Mouse (Mus musculus) hindbrain, embryonic 14.5 days (tissue): ENCODE measurements around the gene Ccr7. TPM values are rescaled to one million over a fixed set of nuclear protein-coding genes. Genes with fewer than 3 reads are reported as not detected.

Experiments
- ATAC-seq: fragments of 200-750 bp; cut with Nextera tagmentation; 2 replicates; pipeline ENCODE4 v1.8.0; 2017; ENCODE audit warnings: moderate number of reproducible peaks, mild to moderate bottlenecking, moderate TSS enrichment, moderate library complexity; ENCODE audit not compliant: low FRiP score
- DNase-seq: peaks from one replicate; pipeline ENCODE4 v3.0.0-alpha.2; 2015; ENCODE audit warnings: low spot score
- H3K27ac ChIP-seq: fragments of 300-500 bp; sonication (generic); 2 replicates; pipeline ENCODE4 v1.5.1; 2014; ENCODE audit warnings: mild to moderate bottlenecking, moderate library complexity
- H3K27me3 ChIP-seq: fragments of 300-500 bp; sonication (generic); 2 replicates; pipeline ENCODE4 v1.6.1; 2014; ENCODE audit warnings: mild to moderate bottlenecking, low read length, mixed read lengths; ENCODE audit not compliant: control insufficient read depth, insufficient read depth
- H3K36me3 ChIP-seq: fragments of 300-500 bp; sonication (generic); replicated peaks from 2 replicates; pipeline ENCODE4 v1.6.1; 2014; ENCODE audit not compliant: control insufficient read depth, insufficient read depth
- H3K4me1 ChIP-seq: fragments of 300-500 bp; sonication (generic); replicated peaks from 2 replicates; pipeline ENCODE4 v1.6.1; 2014; ENCODE audit warnings: antibody characterized with exemption, low read length, mixed read lengths; ENCODE audit not compliant: control insufficient read depth, insufficient read depth
- H3K4me2 ChIP-seq: fragments of 300-500 bp; sonication (generic); replicated peaks from 2 replicates; pipeline ENCODE4 v1.6.1; 2014; ENCODE audit warnings: mild to moderate bottlenecking, moderate library complexity
- H3K4me3 ChIP-seq: fragments of 300-500 bp; sonication (generic); replicated peaks from 2 replicates; pipeline ENCODE4 v1.5.1; 2014; ENCODE audit warnings: mild to moderate bottlenecking, low read length
- H3K9ac ChIP-seq: fragments of 300-500 bp; sonication (generic); 2 replicates; pipeline ENCODE4 v1.6.1; 2014
- H3K9me3 ChIP-seq: fragments of 300-500 bp; sonication (generic); 2 replicates; pipeline ENCODE4 v1.6.1; 2016; ENCODE audit warnings: low read length; ENCODE audit not compliant: control insufficient read depth
- WGBS: fragments of 180-500 bp; shearing (Covaris S2); extraction: QIAGEN DNeasy Blood & Tissue Kit; methylation state at CpG from one replicate; pipeline ENCODE4 v1.1.7; 2014; 5-methylcytosine and 5-hydroxymethylcytosine counted together
- polyA plus RNA-seq: library from polyadenylated mRNA; unstranded; fragments of >200 nt; fragmentation: Nextera tagmentation; extraction: Ambion mirVana; gene quantifications from 2 replicates; pipeline ENCODE4 v1.2.1, GENCODE M21; 2014

Ccr7 gene
- polyA plus RNA-seq, 1 experiment from 2014 or later: not detected

DNA sequence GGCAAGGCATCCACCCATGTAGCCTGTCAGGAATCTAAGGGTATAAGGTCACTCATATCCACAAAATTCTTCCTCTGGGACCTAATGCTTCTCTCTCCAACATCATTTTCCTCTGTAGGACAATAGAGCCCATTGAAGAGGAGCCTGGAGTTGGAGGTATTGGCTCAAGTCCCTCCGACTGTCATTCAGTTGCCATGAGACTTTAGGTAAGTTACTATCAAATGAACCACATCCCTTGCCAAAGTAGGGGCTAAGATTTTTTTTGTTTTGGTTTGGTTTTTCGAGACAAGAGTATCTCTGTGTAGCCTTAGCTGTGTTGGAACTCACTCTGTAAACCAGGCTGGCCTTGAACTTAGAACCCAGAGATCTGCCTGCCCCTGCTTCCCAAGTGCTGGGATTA lies 16.6 kb upstream of the Ccr7 start:
- H3K27me3 ChIP-seq: no peaks in the 10 kb centered on the region
- ATAC-seq (no peak), DNase-seq (no peak)
- no peak overlapping the region for H3K4me3 ChIP-seq
- 0 out of 2 replicates have a peak, but pooled peaks cover 4% of the 10 kb centered on the region for H3K9me3 ChIP-seq
- H3K4me2 ChIP-seq: no peak overlapping the region
- H3K27ac ChIP-seq: no peak overlapping the region
- WGBS: 71% methylated on average over 2 of the region's 2 CpGs
- H3K4me1 ChIP-seq: no peaks in the 10 kb centered on the region
- H3K9ac ChIP-seq: no peak overlapping the region
- no peaks in the 10 kb centered on the region for H3K36me3 ChIP-seq

DNA sequence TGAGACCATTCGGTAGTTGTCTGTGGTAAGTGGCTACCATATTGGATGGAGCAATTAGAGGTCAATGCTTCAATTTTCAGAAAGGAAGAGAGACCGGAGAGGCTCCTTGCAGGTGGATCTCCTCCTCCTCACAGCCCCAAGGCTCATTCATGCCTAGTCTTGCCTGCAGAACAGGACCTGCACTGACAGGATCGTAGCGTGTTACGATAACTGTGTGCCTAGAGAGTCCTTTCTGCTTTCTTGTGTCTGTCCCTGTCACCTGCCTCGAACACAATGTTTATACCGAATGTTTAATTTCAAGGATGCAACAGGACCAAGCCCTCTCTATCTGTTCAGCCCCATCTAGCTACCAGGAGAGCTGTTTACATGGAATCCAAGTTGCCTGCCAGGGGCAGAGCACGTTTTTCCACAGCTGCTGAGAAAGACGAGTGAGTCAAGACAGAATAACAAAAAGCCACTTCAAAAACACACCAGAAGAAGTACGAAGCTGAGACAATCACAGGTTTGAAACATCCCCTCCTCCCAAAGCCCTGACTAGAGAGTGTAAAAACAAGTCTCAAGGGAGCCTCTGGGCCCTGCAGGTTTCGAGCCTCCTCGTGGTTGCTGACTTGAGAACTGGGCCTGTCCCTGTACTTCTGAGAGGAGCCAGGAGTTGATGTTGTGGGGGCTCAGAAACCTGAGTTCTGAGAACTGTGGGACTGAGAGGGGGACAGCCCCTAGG lies 15.8 kb upstream of the Ccr7 start:
- DNase-seq: no peak
- WGBS: 83% methylated on average over 12 of the region's 12 CpGs
- no peak overlapping the region for H3K9ac ChIP-seq
- no peak overlapping the region for H3K4me3 ChIP-seq
- no peak overlapping the region for H3K27ac ChIP-seq
- ATAC-seq: no peak
- 0 out of 2 replicates have a peak, but pooled peaks cover 4% of the 10 kb centered on the region for H3K9me3 ChIP-seq
- no peak overlapping the region for H3K4me2 ChIP-seq
- no peaks in the 10 kb centered on the region for H3K36me3 ChIP-seq
- H3K27me3 ChIP-seq: no peaks in the 10 kb centered on the region
- H3K4me1 ChIP-seq: no peaks in the 10 kb centered on the region

DNA sequence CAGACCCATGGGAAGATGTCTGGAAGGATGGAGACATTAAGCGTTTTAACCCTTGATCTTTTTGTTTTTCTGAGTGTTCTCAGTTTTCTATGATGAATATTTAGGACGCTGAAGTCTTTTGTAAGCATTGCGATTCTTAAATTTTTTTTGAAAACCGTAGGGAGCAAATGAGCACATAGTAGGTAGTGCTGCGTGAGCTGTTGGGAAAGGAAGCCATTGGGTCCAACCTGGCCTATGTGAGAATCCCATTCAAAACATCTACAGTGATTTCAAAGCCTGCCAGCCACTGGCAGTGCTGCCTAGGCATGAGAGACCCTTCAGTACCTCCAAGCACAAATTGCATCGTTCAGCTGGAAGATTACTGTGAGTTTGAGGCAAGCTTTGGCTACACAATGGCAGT lies 15.1 kb upstream of the Ccr7 start:
- H3K36me3 ChIP-seq: no peaks in the 10 kb centered on the region
- H3K9ac ChIP-seq: no peak overlapping the region
- H3K4me1 ChIP-seq: no peaks in the 10 kb centered on the region
- H3K27ac ChIP-seq: no peak overlapping the region
- no peak for ATAC-seq
- H3K9me3 ChIP-seq: 0 out of 2 replicates have a peak, but pooled peaks cover 4% of the 10 kb centered on the region
- H3K27me3 ChIP-seq: no peaks in the 10 kb centered on the region
- WGBS: 91% methylated on average over 6 of the region's 6 CpGs
- no peak overlapping the region for H3K4me2 ChIP-seq
- no peak overlapping the region for H3K4me3 ChIP-seq
- no peak for DNase-seq

DNA sequence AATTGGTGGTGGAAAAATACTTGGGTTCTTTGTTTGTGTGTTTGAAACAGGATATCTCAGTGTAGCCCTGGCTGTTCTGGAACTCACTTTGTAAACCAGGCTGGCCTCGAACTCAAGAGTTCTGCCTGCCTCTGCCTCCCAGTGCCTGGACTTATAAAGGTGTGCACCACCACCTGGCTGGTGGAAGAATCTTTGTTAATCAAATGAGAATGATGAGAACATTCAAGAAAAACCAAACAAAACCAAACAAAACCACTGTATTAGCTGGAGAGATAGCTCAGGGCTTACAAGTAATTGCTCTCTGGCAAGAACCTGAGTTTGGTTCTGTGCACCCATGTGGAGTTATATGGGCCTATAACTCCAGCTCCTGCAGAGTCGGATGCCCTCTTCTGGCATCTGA lies 14.6 kb upstream of the Ccr7 start:
- ATAC-seq: no peak
- H3K27me3 ChIP-seq: no peaks in the 10 kb centered on the region
- no peak overlapping the region for H3K4me3 ChIP-seq
- no peak for DNase-seq
- H3K4me2 ChIP-seq: no peak overlapping the region
- H3K27ac ChIP-seq: no peak overlapping the region
- no peaks in the 10 kb centered on the region for H3K4me1 ChIP-seq
- H3K36me3 ChIP-seq: no peaks in the 10 kb centered on the region
- WGBS: 92% methylated on average over 2 of the region's 2 CpGs
- H3K9me3 ChIP-seq: 0 out of 2 replicates have a peak, but pooled peaks cover 4% of the 10 kb centered on the region
- no peak overlapping the region for H3K9ac ChIP-seq

DNA sequence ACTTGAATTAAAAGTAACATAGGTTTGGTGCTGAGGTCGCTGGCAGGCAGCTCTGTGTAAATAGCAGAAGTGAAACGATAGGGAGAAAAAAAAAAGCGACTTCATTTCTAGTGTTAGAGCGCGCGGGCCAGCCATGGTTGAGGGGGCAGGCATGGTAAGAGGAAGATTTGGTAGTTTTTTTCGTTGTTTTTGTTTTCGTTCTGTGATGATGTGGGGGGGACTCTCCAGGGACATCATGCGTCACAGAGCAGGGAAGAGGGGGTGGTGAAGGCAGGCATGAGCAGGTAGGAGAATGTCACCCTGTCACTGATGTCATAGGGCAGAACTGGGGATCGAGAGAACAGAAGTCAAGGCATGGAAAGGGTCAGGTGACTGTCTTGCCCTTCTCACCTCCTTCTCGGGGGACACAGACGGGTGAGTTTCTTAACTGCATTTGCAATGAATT lies 13.2 kb upstream of the Ccr7 start:
- Histone ChIP-seq H3K9me3 (no peaks in the 10 kb centered on the region), H3K4me2 (no peak overlapping the region), H3K27ac (no peak overlapping the region), H3K36me3 (no peaks in the 10 kb centered on the region), H3K27me3 (no peaks in the 10 kb centered on the region), H3K4me3 (no peak overlapping the region), H3K9ac (no peak overlapping the region), H3K4me1 (no peaks in the 10 kb centered on the region)
- DNase-seq (no peak), ATAC-seq (no peak)
- 62% methylated on average over 12 of the region's 12 CpGs for WGBS

DNA sequence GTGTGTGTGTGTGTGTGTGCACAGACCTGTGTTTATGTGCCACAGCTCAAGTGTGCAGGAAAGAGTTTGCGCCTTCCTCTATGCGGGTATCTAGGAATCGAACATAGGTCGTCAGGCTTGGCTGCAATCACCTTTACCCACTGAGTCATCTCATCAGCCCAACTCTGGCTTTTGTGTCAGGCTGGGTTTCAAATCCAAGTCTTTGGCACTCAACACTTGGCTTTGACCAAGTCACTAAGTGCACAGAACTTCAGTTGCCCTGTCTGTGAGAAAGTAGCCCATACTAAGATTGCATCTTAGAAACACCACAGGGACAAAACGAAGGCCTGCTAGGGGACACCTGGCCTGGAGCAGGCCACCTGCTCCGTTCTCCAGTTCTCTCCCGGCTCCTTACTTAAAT lies 12.7 kb upstream of the Ccr7 start:
- Histone ChIP-seq H3K27me3 (no peaks in the 10 kb centered on the region), H3K36me3 (no peaks in the 10 kb centered on the region), H3K4me1 (no peaks in the 10 kb centered on the region), H3K4me3 (no peak overlapping the region), H3K9me3 (no peaks in the 10 kb centered on the region), H3K27ac (no peak overlapping the region), H3K9ac (no peak overlapping the region), H3K4me2 (no peak overlapping the region)
- DNase-seq: no peak
- no peak for ATAC-seq
- 91% methylated on average over 7 of the region's 7 CpGs for WGBS

DNA sequence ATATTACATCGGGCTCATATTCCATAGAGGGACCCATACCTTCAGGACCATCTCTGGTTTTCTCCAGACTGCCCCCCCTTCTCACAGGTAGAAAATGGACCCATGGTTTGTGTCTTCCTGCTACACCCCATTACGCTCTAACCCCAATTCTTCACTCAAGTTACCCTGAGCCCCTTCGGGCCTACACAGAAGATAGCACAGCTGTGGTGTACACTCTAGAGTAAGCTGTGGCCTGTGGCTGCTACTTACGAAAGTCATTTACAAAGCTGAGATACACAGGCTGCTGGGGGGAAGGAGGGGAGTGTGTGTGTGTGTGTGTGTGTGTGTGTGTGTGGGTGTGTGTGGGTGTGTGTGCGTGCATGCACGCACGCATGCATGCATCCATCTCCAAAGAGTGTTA lies 11.4 kb upstream of the Ccr7 start:
- ATAC-seq (no peak), DNase-seq (no peak)
- no peak overlapping the region for H3K4me2 ChIP-seq
- no peak overlapping the region for H3K9ac ChIP-seq
- no peaks in the 10 kb centered on the region for H3K27me3 ChIP-seq
- H3K27ac ChIP-seq: no peak overlapping the region
- H3K4me3 ChIP-seq: no peak overlapping the region
- H3K36me3 ChIP-seq: no peaks in the 10 kb centered on the region
- no peaks in the 10 kb centered on the region for H3K9me3 ChIP-seq
- no peaks in the 10 kb centered on the region for H3K4me1 ChIP-seq
- 93% methylated on average over 7 of the region's 7 CpGs for WGBS

DNA sequence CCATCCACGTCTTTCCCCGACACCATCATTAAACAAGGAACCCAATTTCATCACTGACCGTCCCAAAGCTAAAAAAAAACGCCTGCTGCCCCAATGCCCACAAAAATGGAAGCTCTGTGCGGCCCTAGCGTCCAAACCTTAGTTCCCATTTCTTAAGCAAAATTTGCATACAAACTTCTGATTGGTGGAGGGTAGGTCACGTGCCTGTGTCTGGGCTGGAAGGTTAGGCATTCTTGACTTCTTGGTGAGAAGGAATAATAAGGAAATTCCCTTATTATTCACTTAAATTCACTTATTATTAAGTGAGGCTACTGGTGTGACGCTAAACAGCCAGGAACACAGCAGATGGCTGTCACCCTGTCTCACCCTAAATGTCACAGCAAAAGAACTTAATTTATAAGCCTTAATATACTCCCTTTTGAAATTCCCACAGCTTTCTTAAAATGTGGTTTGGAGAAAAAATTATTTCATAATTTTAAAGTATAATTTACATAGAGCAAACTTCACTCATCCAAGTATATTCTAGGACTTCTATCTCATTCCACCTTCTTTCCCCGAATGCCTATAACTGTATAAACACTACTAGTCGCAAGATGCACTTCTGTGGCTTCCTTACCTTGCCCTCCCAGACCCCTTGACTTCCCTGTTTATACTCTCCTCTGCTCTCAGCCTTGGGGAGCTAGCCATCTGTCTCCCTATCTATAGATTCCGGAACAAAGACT lies 10.3 kb upstream of the Ccr7 start:
- no peaks in the 10 kb centered on the region for H3K27me3 ChIP-seq
- no peaks in the 10 kb centered on the region for H3K4me1 ChIP-seq
- no peak overlapping the region for H3K9ac ChIP-seq
- DNase-seq (no peak), ATAC-seq (no peak)
- no peak overlapping the region for H3K4me2 ChIP-seq
- WGBS: 74% methylated on average over 11 of the region's 11 CpGs
- H3K9me3 ChIP-seq: no peaks in the 10 kb centered on the region
- no peak overlapping the region for H3K4me3 ChIP-seq
- no peaks in the 10 kb centered on the region for H3K36me3 ChIP-seq
- no peak overlapping the region for H3K27ac ChIP-seq

DNA sequence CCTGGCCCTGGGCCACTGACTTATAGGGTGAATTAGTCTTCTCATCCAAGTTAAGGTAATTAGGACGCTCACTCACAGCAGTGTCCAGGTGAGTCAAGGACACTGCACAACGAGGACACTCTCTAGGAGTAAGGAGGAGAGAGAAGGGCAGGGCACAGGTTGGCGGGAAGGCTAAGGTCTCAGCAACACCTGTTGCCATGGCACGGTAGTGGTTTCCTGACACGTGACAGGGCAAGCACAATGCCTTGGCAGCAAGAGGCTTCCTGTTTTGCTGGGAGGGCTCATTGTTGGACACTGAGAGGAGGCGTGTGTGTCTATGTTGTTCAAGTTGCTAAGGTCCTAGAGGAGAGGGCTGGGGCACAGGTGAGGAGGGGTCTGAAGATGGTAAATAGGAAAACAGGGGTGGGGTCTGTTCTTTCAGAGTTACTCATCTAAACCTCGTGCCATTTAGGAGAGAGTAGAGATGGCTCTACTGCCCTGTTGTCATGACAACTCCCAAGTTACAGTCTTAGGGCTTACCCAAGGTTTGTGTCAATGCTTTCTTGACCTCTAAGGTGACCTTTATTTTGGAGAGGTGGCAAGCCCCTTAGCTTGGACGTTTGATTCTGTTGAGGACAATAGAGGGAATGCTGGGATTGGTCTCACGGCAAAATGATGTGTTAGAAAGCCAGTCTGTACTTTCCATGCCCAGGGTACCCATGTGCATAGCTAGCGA lies 8.3 kb upstream of the Ccr7 start:
- Histone ChIP-seq H3K9ac (no peak overlapping the region), H3K27ac (no peak overlapping the region), H3K4me3 (no peak overlapping the region), H3K4me1 (no peaks in the 10 kb centered on the region), H3K9me3 (no peaks in the 10 kb centered on the region), H3K36me3 (no peaks in the 10 kb centered on the region), H3K27me3 (no peaks in the 10 kb centered on the region), H3K4me2 (no peak overlapping the region)
- 77% methylated on average over 10 of the region's 10 CpGs for WGBS
- ATAC-seq (no peak), DNase-seq (no peak)
